Mouse (Mus musculus): ENCODE data around the gene A4galt.

DNA sequence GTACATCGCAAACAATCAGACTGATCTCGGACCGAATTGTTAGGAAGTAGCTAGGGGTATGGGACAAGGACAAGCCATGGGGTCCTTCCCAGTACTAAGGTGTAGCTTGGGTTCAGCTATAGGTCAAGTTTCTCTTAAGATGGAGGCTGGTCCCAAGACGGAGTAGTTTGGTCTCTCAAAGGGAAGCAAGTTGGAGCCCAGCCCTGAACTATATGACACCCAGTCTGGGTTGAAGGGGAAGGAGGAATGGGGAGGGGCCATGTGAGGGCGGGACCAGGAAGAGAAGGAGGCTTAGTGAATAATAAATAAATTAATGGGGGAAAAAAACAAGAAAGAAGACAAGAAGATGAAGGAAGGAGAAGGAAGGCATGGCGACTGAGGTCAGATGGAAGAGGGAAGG is 71.6 kb downstream of the A4galt start:
- no peak for TF ChIP-seq CTCF (IDR thresholded peaks at IDR 0.05; ENCODE audit: borderline replicate concordance, extremely low read depth, insufficient read depth, insufficient read length)
- TF ChIP-seq POLR2A (IDR thresholded peaks at IDR 0.05; ENCODE audit: borderline replicate concordance, extremely low read depth, insufficient read depth, insufficient read length, poor library complexity, severe bottlenecking), result no peak

Data from brain, embryonic 14.5 days (tissue).